Mouse (Mus musculus) lung, adult 2 months (tissue): ENCODE measurements around the gene Fnbp1.

Experiments used
- CTCF ChIP-seq: fragments of 200-500 bp; IDR thresholded peaks from 2 replicates; pipeline ENCODE4 v1.5.1; 2011; ENCODE audit warnings: mild to moderate bottlenecking, low read length, control low read depth; ENCODE audit not compliant: insufficient read depth
- POLR2A ChIP-seq: fragments of 200-500 bp; IDR thresholded peaks from 2 replicates; pipeline ENCODE4 v1.6.1; 2011; ENCODE audit warnings: low read depth, mild to moderate bottlenecking, control low read depth, low read length, borderline replicate concordance; ENCODE audit errors: extremely low read depth

- TF ChIP-seq CTCF (no peak), POLR2A (no peak)
Measured at GRCm38 (mm10) chr2:31007208-31007607, 134.6 kb downstream of the Fnbp1 start.
